Mouse (Mus musculus) megakaryocyte, embryonic 14.5 days (primary cell): ENCODE measurements at regions not wholly inside any gene's neighbourhood (a gene's known extent, or its start where the extent isn't known, plus 50 kb on each side); places are given as distances from the start of the nearest gene placed in this dataset.

ENCODE experiments used
- FLI1 ChIP-seq: IDR thresholded peaks from 2 replicates; pipeline ENCODE4 v1.6.1; 2012; ENCODE audit warnings: low read length, inconsistent platforms, mixed read lengths
- GATA1 ChIP-seq: IDR thresholded peaks from 3 replicates; pipeline ENCODE4 v1.6.1; 2012; ENCODE audit warnings: mixed read lengths, low read length, inconsistent platforms, borderline replicate concordance

GRCm38 (mm10) chr5:112120766-112121165 lies 131.6 kb downstream of the Cryba4 start:
- TF ChIP-seq FLI1 (no peak), GATA1 (no peak)
